Mouse (Mus musculus) thymus, postnatal 0 days (tissue): ENCODE data around the gene Etfrf1. TPM values are rescaled to one million over a fixed set of nuclear protein-coding genes. Genes with fewer than 3 reads are reported as not detected.

Experiments
- DNase-seq: peaks from one replicate; pipeline ENCODE4 v3.0.0-alpha.2; 2015; ENCODE audit warnings: low spot score
- polyA plus RNA-seq: library from polyadenylated mRNA; unstranded; fragments of >200 nt; fragmentation: Nextera tagmentation; extraction: Ambion mirVana; gene quantifications from 2 replicates; pipeline ENCODE4 v1.2.1, GENCODE M21; 2015

Gene Etfrf1
- 27.7 and 29.7 TPM in 2 replicates for polyA plus RNA-seq

DNA sequence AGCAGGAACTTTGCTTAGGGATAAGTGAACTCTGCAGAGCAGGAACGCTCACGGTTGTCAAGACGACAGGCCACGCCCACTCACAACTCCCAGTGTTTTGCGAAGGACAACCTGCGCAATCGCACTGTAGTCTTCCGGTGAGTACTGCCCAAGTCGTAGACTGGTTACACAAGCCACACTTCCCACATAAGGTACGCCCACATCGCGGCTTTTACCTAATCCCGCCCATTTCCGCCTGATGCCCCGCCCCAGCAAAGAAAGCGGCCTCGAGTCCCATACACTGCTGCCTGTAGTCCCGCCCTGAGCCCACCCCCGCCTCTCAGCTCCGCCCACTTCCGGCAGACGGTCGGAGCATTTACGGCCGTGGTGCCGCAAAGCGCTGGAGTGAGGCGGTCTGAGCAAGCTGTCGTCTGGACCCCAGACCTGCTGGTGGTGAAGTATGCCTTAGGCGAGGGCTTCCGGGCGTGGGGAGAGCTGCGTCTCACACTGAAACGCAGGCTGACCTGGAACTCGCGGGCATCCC is at the start of gene Etfrf1, which contains the start of gene Casc1:
TSS of gene Etfrf1 (plus strand) at position 319 of the 523 bp plus-strand sequence.
TSS of gene Casc1 (minus strand) at position 190 of the 523 bp plus-strand sequence.
- DNase-seq = peak; percentile 100

DNA sequence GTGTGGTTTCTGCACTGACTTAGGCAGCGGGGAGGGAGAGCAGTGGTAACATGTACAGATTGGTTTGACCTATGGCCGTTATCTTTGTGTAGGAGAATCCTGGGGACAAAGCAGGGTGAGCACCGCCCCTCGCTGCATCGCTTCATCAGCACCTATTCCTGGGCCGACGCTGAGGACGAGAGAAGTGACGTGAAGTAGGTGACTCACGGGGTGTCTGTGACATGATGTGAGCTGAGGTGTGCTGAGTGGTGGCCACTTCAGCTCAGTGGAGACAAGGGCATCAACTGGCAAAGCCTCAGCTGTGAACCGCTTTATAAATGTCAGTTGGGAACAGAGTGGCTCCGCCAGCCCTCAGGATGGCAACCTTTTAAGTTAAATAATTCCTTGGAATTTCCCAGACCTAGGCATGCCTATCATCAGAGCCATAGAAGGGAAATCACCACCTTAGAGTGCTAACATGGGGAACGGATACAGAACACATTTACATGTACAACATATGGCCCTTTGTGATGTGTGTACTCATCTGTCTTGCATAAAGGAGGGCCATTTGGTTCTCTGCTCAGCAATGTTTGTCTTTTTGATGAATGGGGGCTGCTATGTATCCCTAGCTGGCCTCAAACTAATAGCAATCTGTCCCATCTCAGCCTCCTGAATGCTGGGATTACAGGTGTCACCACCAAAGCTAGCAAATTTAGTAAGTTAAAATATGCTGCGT is 38.9 kb upstream of the Etfrf1 start:
- no peak for DNase-seq

DNA sequence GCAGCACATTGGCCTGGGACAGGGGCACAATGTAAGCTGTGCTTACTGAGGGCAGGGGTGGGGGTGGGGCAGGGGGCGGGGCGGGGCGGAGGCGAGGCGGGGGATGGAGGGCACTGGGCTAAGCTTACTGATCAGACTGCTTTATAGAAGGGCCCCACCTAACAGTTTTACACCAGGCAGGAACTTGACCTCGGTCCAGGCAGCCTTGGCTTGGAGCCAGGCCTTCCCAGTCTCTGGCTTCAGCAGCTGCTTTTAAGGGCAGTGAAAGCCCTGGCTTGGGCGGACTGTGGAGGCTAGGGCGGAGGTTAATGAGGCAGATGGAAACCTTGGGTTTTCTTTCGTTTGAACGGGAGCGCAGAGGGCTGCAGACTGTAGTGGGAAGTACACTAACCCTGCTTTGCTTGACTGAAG is 37.1 kb upstream of the Etfrf1 start:
- no peak for DNase-seq

DNA sequence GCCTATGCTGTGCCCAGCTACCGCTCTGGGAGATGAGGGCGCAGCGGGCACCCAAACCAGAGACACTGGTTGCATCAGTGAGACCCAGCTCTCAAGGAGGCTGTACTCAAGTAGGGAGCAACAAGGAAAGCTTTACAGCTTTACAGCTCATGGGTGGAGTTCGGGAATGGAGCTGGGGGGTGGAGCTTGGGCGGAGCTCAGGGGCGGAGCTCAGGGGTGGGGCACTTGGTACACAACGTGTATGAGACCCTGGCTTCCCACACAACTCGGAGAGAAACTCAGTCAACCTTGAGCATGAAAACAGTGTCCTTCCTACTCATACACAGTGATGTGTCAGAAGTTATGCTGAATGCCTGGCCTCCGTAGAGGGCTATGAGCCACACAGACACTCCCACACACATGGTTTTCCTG is 35.4 kb upstream of the Etfrf1 start:
- no peak for DNase-seq

DNA sequence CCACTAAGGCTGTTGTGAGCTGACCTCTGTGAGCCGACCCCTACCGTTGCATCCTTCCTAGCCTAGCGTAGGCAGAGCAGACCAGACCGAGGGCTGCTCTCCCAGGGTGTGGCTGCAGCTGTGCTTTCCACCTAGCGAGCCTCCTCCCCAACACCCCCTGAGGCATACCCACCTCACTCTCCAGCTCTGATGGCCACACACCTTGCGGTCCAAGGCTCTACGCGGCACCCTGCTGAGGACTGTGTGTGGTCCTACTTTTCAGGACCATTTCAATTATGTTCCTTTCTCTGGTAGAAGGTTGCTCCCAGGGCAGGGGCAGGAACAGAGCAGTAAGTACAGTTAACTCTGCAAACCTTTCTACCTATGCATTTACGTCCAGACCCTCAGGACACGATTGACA is 34.5 kb upstream of the Etfrf1 start:
- DNase-seq = no peak

DNA sequence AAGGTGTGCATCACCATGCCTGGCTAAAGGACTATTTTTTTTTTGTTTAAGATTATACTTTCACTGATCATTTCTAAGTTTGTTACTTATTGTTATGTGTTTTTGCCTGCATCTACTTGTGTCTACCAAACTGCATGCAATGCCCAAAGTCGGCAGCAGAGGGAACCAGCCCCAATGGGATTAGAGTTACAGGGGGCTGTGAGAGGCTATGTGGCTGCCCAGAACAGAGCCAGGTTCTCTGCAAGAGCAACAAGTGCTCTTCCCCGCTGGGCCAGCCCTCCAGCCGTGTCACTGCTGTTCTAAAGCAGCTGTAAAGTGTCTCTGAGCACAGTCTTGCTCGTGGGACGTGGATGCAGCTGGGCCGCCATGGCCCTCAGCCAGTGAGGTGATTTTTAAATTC is 31.3 kb upstream of the Etfrf1 start:
- peak; percentile 80 for DNase-seq

DNA sequence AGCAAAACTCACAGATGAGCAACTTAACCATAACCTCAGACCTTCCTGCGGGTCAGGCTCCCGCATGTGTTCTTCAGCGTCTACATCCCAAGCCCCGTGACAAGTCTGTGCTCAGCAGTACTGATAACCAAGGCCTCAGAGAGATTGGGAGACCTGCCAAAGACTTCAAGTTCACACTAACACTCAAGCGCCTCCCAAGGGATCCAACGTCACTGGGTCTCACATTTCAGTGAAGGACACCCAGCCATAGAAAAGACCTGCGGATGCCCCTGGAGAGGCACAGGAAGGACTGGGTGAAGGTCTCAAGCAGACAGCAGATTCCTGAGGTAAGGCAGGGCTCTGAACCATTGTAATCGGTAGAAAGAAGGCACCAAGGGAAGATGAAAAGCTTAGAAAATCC is 28.9 kb upstream of the Etfrf1 start:
- no peak for DNase-seq

DNA sequence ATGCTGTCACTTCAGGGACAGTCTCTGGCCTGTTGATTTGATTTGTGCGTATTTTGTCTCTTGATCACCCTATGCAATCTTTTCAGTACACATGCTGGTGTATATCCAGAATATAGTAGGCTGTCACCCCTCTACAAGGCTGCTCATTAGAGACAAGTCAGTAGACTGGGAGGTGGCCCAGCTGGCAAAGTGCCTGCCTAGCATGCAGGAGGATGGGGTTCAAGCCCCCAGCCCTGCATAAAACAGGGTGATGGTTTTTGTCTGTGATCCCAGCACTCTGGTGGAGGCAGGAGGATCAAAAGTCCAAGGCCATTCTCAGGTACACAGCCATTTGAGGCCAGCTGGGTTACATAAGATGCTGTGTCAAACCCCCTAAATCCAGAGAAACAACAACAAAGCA is 24.8 kb upstream of the Etfrf1 start:
- no peak for DNase-seq

DNA sequence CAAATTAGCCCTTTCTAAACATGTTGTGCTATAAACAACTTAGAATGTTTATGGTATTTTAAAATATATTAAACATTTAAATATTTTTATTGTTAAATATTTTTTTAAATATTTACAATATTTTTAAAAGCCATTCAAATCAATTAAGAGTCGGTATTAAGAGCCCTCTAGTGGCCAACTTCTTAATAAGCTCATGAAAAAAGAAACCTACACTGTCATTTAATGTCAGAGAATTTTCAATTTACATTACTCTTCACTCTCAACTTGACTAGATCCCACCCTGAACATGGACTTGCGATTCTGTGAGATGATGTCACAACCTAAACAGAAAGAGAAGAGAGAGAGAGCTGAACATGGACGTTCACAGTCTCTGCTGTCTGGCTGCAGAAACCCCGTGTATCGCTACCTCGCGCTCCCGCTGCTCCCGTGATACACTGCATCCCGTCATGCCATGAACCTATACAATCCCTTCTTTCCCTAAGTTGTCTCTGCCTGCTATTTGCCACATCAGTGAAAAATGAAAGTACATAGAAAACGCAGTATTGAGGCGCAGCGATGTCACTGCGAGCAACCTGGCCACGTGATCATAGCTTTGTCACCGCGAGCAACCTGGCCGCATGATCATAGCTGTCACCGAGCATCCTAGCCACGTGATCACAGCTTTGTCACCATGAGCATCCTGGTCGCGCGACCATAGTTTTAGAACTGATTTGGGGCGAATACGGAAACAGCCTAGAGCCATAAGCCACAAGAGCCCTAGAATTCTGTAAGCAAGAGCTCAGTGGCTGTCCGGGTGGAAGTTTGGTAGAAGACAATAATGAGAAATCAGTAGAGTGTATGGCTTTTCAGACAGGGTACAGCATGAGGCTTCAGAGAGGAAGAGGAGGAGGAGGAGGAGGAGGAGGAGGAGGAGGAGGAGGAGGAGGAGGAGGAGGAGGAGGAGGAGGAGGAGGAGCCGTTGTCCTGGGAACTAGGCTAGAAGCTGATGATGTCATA is 23.5 kb upstream of the Etfrf1 start:
- DNase-seq = peak; percentile 44

DNA sequence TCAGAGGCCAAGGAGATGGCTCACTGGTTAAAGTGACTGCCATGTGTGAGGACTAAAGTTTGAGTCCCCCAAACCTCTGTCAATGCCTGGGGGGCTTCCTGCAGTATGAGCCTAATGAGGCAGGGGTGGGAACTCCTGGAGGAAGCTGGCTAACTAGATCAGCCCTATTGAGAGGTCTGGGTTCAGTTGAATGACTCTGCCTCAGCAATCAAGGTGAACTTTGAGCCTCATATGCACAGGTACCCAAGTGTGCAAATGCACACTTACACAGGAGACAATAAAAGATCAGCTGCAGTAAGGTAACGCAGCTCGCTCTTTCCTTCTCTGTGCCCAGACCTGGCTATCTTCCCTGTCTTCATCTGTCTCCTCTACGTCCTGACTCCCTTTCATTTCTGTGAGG is 17.9 kb upstream of the Etfrf1 start:
- no peak for DNase-seq

DNA sequence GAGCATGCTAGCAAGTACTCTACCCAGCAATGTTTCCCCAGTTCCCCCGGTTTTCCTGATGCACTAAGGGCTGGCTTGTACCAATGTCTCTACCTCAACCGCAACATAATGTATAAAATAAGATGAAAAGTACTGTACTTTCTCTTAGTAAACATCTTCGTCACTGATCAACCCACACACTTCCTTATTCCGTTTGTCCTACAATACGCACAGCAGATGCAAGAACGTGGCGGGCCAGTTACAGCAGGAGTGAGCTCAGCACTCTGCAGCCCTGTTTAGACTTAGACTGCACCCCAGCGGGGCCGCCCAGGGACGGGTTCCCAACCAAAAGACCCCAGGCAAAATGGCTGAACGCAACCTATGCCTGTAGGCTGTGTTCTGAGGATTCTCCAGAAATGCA is 17.5 kb upstream of the Etfrf1 start:
- DNase-seq = peak; percentile 64

DNA sequence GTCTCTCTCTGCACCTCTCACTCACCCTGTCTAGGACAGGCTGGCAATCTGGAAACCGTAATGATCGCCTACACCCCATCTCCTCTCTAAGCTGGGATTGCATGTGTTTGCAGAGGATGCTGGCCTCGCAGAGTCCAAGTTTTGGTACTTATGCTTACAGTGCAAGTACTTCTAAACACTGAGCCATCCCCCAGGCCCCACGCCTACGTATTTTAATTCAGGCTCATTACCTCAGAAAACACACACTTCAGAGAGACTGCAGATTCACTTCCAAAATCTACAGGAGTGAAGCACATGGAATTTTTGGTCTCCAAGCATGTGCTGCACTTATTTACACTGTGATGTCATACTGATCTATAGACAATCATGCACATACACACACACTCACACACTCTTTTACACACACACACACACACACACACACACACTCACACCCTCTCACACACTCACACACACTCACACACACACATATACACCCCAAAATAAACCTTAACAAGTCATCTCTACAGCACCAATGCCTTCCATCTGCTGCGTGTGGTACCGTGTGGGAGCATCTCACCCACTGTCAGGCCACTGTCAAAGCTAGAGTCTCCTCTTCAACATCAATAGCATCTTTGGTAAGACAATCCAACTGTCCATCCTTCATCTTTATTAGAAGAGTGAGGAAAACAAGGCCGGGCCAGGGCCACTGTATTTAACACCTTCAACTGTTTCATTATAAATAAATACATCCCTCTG is 12.8 kb upstream of the Etfrf1 start:
- DNase-seq = no peak

DNA sequence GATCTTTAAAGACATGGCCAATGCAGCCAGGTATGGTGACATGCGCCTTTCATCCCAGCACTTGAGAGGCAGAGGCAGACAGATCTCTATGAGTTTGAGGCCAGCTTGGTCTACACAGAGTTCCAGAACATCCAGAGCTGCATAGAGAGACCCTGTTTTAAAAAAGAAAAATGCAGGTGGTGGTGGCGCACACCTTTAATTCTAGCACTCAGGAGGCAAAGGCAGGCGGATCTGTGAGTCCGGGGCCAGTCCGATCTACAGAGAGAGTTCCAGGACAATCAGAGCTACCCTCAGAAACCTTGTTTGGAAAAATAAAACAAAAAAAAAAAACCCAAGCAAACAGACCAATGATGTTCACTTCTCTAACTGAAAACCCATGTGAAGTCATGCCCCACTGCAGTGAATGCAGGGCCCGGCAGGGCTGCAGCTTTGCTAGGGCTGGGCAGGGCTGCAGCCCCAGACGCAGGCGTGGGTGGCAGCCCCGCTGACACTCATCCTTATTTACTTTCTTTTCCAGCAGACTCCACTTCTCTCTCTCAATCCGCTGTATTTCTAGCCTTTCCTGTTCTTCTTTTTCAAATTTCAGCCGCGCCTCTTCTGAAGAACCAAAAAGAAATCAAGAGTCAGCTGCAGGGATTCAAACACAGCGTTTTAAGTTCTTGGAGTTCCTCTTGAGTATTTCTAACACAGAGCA is 8.4 kb upstream of the Etfrf1 start:
- DNase-seq = no peak

DNA sequence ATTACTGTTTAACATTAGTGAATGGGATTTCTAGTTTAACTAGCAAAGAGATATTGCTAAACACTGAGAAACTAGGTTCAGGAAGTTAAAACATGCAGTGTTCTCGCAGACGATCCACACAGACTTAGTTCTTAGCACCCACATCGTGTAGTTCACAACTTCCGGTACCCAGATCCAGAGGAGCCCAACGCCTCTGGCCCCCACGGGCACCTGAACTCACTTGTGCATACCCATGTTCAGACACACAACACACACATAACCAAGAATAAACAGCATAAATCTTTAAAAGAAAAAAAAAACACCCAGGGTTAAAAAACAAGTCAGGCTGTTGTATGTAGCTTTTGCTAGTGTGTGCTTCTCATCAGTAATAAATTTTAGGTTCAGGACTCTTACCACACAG is 6.5 kb upstream of the Etfrf1 start:
- DNase-seq = no peak

DNA sequence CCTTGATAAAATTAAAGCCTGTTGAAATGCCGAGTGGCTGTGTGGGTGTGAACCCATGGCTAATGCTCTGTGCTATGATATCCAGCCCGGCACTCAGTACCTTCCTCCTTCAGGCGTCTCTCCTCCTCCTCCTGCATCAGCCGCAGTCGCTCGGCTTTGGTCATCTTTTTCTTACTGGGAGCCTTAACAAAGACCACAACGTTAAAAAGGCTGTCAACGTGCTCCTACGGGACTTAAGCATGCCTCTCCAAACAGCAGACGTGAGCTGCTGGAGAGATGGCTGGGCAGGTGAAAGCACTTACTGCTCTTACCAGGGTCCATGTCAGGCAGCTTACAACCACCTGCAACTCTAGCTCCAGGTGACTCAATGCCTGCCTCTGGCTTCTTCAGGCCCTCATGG is 5.8 kb upstream of the Etfrf1 start:
- no peak for DNase-seq

DNA sequence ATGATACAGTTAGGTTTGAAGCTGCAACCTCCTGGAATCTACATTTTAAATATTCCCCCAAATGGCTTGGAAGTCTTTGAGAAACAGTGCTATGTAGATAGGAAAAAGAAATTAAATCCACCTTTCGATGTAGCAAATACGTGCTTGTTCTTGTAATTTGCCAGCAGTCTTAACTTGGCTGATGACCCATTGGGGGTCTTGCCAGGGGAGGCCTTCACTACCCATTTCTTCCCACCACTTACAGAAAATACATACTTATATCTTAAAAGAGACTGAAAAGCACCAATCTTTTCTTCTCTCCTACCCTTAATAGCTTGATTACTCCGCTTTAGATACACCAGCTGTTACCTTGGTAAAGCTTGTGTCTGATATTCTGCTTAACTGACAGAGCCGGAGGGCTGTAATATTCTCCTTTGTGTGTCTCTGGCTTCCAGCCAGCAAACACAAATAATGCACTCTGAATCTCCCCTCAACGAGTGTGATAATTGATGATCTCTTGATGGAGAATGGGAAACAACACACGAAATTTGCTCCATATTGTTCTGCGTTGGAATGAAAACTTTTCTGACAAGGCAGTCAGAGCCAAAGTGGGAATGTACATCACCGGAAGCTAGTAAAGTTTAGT is 766 bp upstream of the Etfrf1 start:
- DNase-seq = no peak

DNA sequence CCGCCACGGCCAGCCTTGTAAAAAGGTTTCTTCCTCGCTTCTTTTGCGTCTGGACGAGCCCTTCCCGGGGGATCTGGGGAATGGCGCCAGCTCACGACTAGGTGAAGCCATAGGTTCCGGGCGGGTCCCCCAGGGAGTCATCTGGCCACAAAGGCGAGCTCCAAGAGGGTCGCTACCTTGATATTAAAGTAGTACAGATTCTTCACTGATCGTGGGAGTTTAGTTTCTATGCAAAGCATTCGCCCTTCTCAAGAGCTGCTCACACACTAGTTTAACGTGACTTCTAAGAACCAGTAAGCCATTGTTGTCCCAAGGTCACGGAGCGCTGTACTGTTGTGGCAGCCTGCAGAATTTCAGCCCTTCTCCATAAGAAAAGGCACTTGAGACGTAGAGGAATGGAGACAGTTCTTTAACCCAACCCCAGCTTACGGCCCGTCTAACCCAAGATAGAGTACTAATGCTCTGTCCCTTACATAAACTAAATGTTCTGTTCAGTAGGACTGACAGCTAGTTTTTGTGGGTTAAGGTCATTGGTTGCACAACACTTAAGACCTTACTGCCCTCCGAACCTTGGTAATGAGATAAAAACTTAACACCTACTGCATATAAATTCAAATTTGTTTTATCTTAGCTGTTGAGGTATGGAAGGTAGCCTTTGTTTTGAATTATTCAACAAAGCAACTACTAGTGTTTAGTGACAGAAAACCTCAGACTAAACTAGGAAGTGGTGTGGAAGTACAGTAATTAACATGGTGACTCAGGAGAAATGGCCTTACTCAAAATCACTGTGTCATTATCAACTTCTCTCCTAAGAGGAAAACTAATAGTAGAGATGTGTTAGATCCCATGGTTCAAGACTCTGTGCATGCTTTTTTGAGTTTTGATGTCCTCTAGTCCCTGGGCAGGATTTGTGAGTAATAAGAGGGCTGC is 707 bp downstream of the Etfrf1 start:
- peak; percentile 47 for DNase-seq

DNA sequence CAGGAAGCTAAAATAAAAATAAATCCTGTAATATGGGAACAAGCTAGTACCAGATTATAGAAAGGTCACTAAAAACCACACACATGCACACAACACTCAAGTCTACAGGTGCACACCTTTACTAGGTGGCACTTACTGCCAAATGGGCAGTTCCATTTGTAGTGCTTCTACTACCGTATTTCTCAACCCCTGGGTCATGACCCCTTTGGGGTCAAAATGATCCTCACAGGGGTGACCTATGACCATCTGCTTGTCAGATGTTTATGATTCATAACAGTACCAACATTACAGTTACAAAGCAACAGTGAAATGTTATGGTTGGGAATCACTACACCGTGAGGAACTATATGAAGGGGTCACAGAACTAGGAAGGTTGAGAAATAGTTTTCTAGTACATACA is 3.0 kb downstream of the Etfrf1 start:
- no peak for DNase-seq

DNA sequence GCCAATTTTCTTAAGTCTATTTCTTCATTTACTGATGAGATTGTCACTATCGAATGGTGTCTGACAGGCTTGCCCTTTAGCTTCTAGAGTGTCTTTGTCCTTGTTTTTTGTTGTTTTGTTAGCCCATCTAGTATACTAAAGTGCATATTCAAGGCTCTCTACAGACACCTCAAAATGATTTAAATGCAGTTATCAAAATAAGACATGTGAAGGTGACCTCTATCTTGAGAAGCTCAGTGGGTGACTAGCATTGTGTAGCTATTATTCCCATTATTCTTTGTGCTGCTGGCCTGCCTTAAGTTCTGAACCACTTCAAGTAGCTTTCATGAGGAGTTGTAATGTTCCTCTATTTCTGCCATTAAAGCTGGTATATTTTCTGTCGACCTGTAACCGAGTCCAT is 4.9 kb downstream of the Etfrf1 start:
- DNase-seq = no peak
